Mouse (Mus musculus) heart, adult 2 months (tissue): ENCODE measurements around the gene Rbbp9.

Experiments
- CTCF ChIP-seq: fragments of 200-600 bp; IDR thresholded peaks from 2 replicates; pipeline ENCODE4 v1.8.1; 2022; ENCODE audit warnings: antibody characterized with exemption, mild to moderate bottlenecking, moderate library complexity
- POLR2A ChIP-seq: fragments of 200-500 bp; IDR thresholded peaks from 2 replicates; pipeline ENCODE4 v1.6.1; 2011; ENCODE audit warnings: mild to moderate bottlenecking, low read depth, low read length, control low read depth; ENCODE audit not compliant: insufficient read depth

DNA sequence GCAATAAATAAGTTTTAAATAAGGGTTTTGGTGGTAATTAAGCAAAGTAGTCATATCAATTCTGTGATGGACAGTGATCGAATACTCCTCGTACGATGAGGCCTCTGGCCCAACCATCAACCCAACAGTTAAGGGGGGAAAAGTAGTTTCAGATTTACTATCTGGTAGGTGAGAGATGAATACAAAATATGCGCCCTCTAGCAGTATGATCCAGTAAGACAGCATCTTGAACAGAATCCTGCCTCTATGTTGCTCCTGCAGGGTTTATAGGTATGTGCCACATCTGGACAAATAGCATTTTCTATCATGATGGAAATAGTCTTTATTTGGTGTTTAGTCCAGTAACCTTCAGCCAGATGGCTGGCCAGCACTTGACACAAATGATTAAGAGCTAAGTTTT is 9.4 kb downstream of the Rbbp9 start:
- TF ChIP-seq POLR2A (no peak), CTCF (peak; percentile 26)
